Mouse (Mus musculus) neural tube, embryonic 15.5 days (tissue): Measurements from ENCODE around the gene Tnfaip8l1. TPM values are rescaled to one million over a fixed set of nuclear protein-coding genes. Genes with fewer than 3 reads are reported as not detected.

Experiments used
- ATAC-seq: fragments of 200-750 bp; cut with Nextera tagmentation; 2 replicates; pipeline ENCODE4 v1.8.0; 2017; ENCODE audit warnings: mild to moderate bottlenecking, moderate TSS enrichment, moderate library complexity; ENCODE audit not compliant: low FRiP score
- H3K27ac ChIP-seq: fragments of 300-500 bp; sonication (generic); replicated peaks from 2 replicates; pipeline ENCODE4 v1.5.1; 2015; ENCODE audit warnings: mild to moderate bottlenecking, inconsistent platforms
- H3K27me3 ChIP-seq: fragments of 300-500 bp; sonication (generic); replicated peaks from 2 replicates; pipeline ENCODE4 v1.6.1; 2015; ENCODE audit warnings: inconsistent platforms
- H3K36me3 ChIP-seq: fragments of 300-500 bp; sonication (generic); 2 replicates; pipeline ENCODE4 v1.6.1; 2015; ENCODE audit warnings: inconsistent platforms
- H3K4me1 ChIP-seq: fragments of 300-500 bp; sonication (generic); 2 replicates; pipeline ENCODE4 v1.6.1; 2015; ENCODE audit warnings: inconsistent platforms
- H3K4me2 ChIP-seq: fragments of 300-500 bp; sonication (generic); 2 replicates; pipeline ENCODE4 v1.6.1; 2015; ENCODE audit warnings: inconsistent platforms, mild to moderate bottlenecking, moderate library complexity
- H3K4me3 ChIP-seq: fragments of 300-500 bp; sonication (generic); replicated peaks from 2 replicates; pipeline ENCODE4 v1.5.1; 2015; ENCODE audit warnings: mild to moderate bottlenecking, inconsistent platforms
- H3K9ac ChIP-seq: fragments of 300-500 bp; sonication (generic); replicated peaks from 2 replicates; pipeline ENCODE4 v1.6.1; 2015; ENCODE audit warnings: mild to moderate bottlenecking, inconsistent platforms
- H3K9me3 ChIP-seq: fragments of 300-500 bp; sonication (generic); replicated peaks from 2 replicates; pipeline ENCODE4 v1.6.1; 2016; ENCODE audit warnings: inconsistent platforms
- WGBS: fragments of 180-500 bp; shearing (Covaris S2); methylation state at CpG from one replicate; pipeline ENCODE4 v1.1.7; 2015; ENCODE audit warnings: mixed read lengths; 5-methylcytosine and 5-hydroxymethylcytosine counted together
- polyA plus RNA-seq: library from polyadenylated mRNA; unstranded; fragments of >200 nt; fragmentation: Nextera tagmentation; extraction: Ambion mirVana; gene quantifications from 2 replicates; pipeline ENCODE4 v1.2.1, GENCODE M21; 2015

Gene Tnfaip8l1
- polyA plus RNA-seq, 1 experiment from 2014 or later: 10.6 TPM

- Histone ChIP-seq H3K4me1 (peaks cover 36% of the 10 kb centered on the region), H3K9ac (no peak overlapping the region), H3K4me3 (no peak overlapping the region), H3K36me3 (peaks cover 55% of the 10 kb centered on the region), H3K9me3 (no peaks in the 10 kb centered on the region), H3K27me3 (no peaks in the 10 kb centered on the region), H3K4me2 (peak overlapping the region; percentile 83), H3K27ac (peak overlapping the region; percentile 66)
- WGBS: 24% methylated on average over 11 of the region's 11 CpGs
- ATAC-seq: no peak
Measured at GRCm38 (mm10) chr17:56185281-56186141, 23.2 kb downstream of the Tnfaip8l1 start.

GRCm38 (mm10) chr17:56191266-56191665 lies 29.0 kb downstream of the Tnfaip8l1 start:
- Histone ChIP-seq H3K9me3 (no peaks in the 10 kb centered on the region), H3K4me2 (no peak overlapping the region), H3K9ac (no peak overlapping the region), H3K4me3 (no peak overlapping the region), H3K4me1 (no peaks in the 10 kb centered on the region), H3K36me3 (peaks cover 93% of the 10 kb centered on the region), H3K27me3 (no peaks in the 10 kb centered on the region), H3K27ac (no peak overlapping the region)
- ATAC-seq: no peak
- WGBS: 90% methylated on average over 6 of the region's 6 CpGs

- H3K36me3 ChIP-seq: peaks cover 96% of the 10 kb centered on the region
- 97% methylated on average over 12 of the region's 12 CpGs for whole genome bisulfite sequencing
- H3K27ac ChIP-seq: no peak overlapping the region
- H3K27me3 ChIP-seq: no peaks in the 10 kb centered on the region
- no peaks in the 10 kb centered on the region for H3K4me1 ChIP-seq
- H3K4me2 ChIP-seq: no peak overlapping the region
- no peak overlapping the region for H3K4me3 ChIP-seq
- no peak for ATAC-seq
- no peaks in the 10 kb centered on the region for H3K9me3 ChIP-seq
- no peak overlapping the region for H3K9ac ChIP-seq
Measured at GRCm38 (mm10) chr17:56194357-56194756, 32.1 kb downstream of the Tnfaip8l1 start.

- no peak overlapping the region for H3K4me3 ChIP-seq
- no peak overlapping the region for H3K4me2 ChIP-seq
- peaks cover 92% of the 10 kb centered on the region for H3K36me3 ChIP-seq
- H3K27ac ChIP-seq: no peak overlapping the region
- no peak overlapping the region for H3K9ac ChIP-seq
- no peaks in the 10 kb centered on the region for H3K9me3 ChIP-seq
- H3K27me3 ChIP-seq: no peaks in the 10 kb centered on the region
- no peak for ATAC-seq
- 92% methylated on average over 13 of the region's 13 CpGs for WGBS
- H3K4me1 ChIP-seq: no peaks in the 10 kb centered on the region
Measured at GRCm38 (mm10) chr17:56194765-56195164, 32.5 kb downstream of the Tnfaip8l1 start.

- Histone ChIP-seq H3K4me1 (no peaks in the 10 kb centered on the region), H3K27me3 (no peaks in the 10 kb centered on the region), H3K27ac (no peak overlapping the region), H3K4me3 (no peak overlapping the region), H3K9ac (no peak overlapping the region), H3K9me3 (no peaks in the 10 kb centered on the region), H3K4me2 (no peak overlapping the region), H3K36me3 (peaks cover 89% of the 10 kb centered on the region)
- WGBS: 73% methylated on average over 2 of the region's 2 CpGs
- ATAC-seq: no peak
Measured at GRCm38 (mm10) chr17:56196860-56197259, 34.6 kb downstream of the Tnfaip8l1 start.

GRCm38 (mm10) chr17:56200586-56200985 lies 38.3 kb downstream of the Tnfaip8l1 start:
- no peak overlapping the region for H3K9ac ChIP-seq
- 84% methylated on average over 9 of the region's 9 CpGs for WGBS
- ATAC-seq: no peak
- no peaks in the 10 kb centered on the region for H3K4me1 ChIP-seq
- no peak overlapping the region for H3K4me2 ChIP-seq
- no peaks in the 10 kb centered on the region for H3K27me3 ChIP-seq
- no peak overlapping the region for H3K4me3 ChIP-seq
- H3K36me3 ChIP-seq: peaks cover 89% of the 10 kb centered on the region
- no peak overlapping the region for H3K27ac ChIP-seq
- H3K9me3 ChIP-seq: no peaks in the 10 kb centered on the region

- no peak overlapping the region for H3K27ac ChIP-seq
- 73% methylated on average over 3 of the region's 3 CpGs for WGBS
- no peak overlapping the region for H3K4me3 ChIP-seq
- H3K9ac ChIP-seq: no peak overlapping the region
- no peak for ATAC-seq
- H3K27me3 ChIP-seq: no peaks in the 10 kb centered on the region
- no peak overlapping the region for H3K4me2 ChIP-seq
- no peaks in the 10 kb centered on the region for H3K9me3 ChIP-seq
- no peaks in the 10 kb centered on the region for H3K4me1 ChIP-seq
- peaks cover 89% of the 10 kb centered on the region for H3K36me3 ChIP-seq
Measured at GRCm38 (mm10) chr17:56201642-56202041, 39.4 kb downstream of the Tnfaip8l1 start.

GRCm38 (mm10) chr17:56202476-56202875 lies 40.2 kb downstream of the Tnfaip8l1 start:
- Histone ChIP-seq H3K4me2 (no peak overlapping the region), H3K27me3 (no peaks in the 10 kb centered on the region), H3K27ac (no peak overlapping the region), H3K4me1 (no peaks in the 10 kb centered on the region), H3K36me3 (peaks cover 89% of the 10 kb centered on the region), H3K9ac (no peak overlapping the region), H3K4me3 (no peak overlapping the region), H3K9me3 (no peaks in the 10 kb centered on the region)
- ATAC-seq: no peak
- WGBS: 93% methylated on average over 8 of the region's 8 CpGs

- Histone ChIP-seq H3K27me3 (no peaks in the 10 kb centered on the region), H3K4me2 (no peak overlapping the region), H3K27ac (no peak overlapping the region), H3K4me3 (no peak overlapping the region), H3K4me1 (no peaks in the 10 kb centered on the region), H3K9me3 (no peaks in the 10 kb centered on the region), H3K36me3 (peaks cover 89% of the 10 kb centered on the region), H3K9ac (no peak overlapping the region)
- no peak for ATAC-seq
- WGBS: 60% methylated on average over 3 of the region's 3 CpGs
Measured at GRCm38 (mm10) chr17:56203729-56204128, 41.5 kb downstream of the Tnfaip8l1 start.

- no peak for ATAC-seq
- WGBS: 86% methylated on average over 10 of the region's 10 CpGs
- H3K4me3 ChIP-seq: no peak overlapping the region
- no peaks in the 10 kb centered on the region for H3K9me3 ChIP-seq
- no peak overlapping the region for H3K27ac ChIP-seq
- peaks cover 100% of the 10 kb centered on the region for H3K36me3 ChIP-seq
- no peak overlapping the region for H3K9ac ChIP-seq
- no peaks in the 10 kb centered on the region for H3K27me3 ChIP-seq
- H3K4me2 ChIP-seq: no peak overlapping the region
- H3K4me1 ChIP-seq: no peaks in the 10 kb centered on the region
Measured at GRCm38 (mm10) chr17:56206276-56206884, 44.1 kb downstream of the Tnfaip8l1 start.

GRCm38 (mm10) chr17:56206986-56207674 lies 44.9 kb downstream of the Tnfaip8l1 start:
- no peak overlapping the region for H3K9ac ChIP-seq
- 92% methylated on average over 6 of the region's 6 CpGs for WGBS

More at GRCm38 (mm10) chr17:56206986-56207674, 44.9 kb downstream of the Tnfaip8l1 start:
- no peaks in the 10 kb centered on the region for H3K4me1 ChIP-seq
- no peaks in the 10 kb centered on the region for H3K27me3 ChIP-seq
- H3K9me3 ChIP-seq: no peaks in the 10 kb centered on the region
- no peak for ATAC-seq
- no peak overlapping the region for H3K4me3 ChIP-seq
- H3K4me2 ChIP-seq: no peak overlapping the region
- H3K27ac ChIP-seq: no peak overlapping the region
- peaks cover 97% of the 10 kb centered on the region for H3K36me3 ChIP-seq
